Mouse (Mus musculus): ENCODE measurements around the gene Mpeg1. TPM values are rescaled to one million over a fixed set of nuclear protein-coding genes. Genes with fewer than 3 reads are reported as not detected.

Gene Mpeg1
- polyA plus RNA-seq, 1 experiment from 2014 or later, result 0.78 TPM

GRCm38 (mm10) chr19:12487511-12488204 lies 27.1 kb downstream of the Mpeg1 start:
- peak overlapping the region; percentile 97 for H3K27ac ChIP-seq
- H3K9ac ChIP-seq, result no peak overlapping the region
- H3K4me1 ChIP-seq (replicated peaks), result peaks cover 72% of the 10 kb centered on the region
- no peak overlapping the region for H3K4me2 ChIP-seq
- no peak overlapping the region for H3K4me3 ChIP-seq
- peaks cover 61% of the 10 kb centered on the region for H3K36me3 ChIP-seq
- H3K27me3 ChIP-seq, result no peaks in the 10 kb centered on the region
- no peaks in the 10 kb centered on the region for H3K9me3 ChIP-seq
- ATAC-seq (ENCODE audit: low FRiP score), result no peak
- WGBS, result 83% methylated on average over 12 of the region's 12 CpGs

- WGBS, result 9% methylated on average over 9 of the region's 9 CpGs
- no peaks in the 10 kb centered on the region for H3K9me3 ChIP-seq
- H3K27ac ChIP-seq, result peak overlapping the region; percentile 97
- H3K4me3 ChIP-seq, result no peak overlapping the region
- H3K4me1 ChIP-seq (replicated peaks), result peaks cover 76% of the 10 kb centered on the region
- peaks cover 53% of the 10 kb centered on the region for H3K36me3 ChIP-seq
- peak; percentile 10 for ATAC-seq (ENCODE audit: low FRiP score)
- H3K9ac ChIP-seq, result 0 out of 2 replicates have a peak overlapping the region, but pooled peaks have one; percentile 5
- H3K27me3 ChIP-seq, result no peaks in the 10 kb centered on the region
- H3K4me2 ChIP-seq, result peak overlapping the region; percentile 11; the same call in 1 of the 2 replicates
These were observed 27.8 kb downstream of the Mpeg1 start for GRCm38 (mm10) chr19:12488205-12488966.

- Histone ChIP-seq H3K9me3 (no peaks in the 10 kb centered on the region), H3K27me3 (no peaks in the 10 kb centered on the region), H3K4me2 (peak overlapping the region; percentile 11; the same call in 1 of the 2 replicates), H3K9ac (0 out of 2 replicates have a peak overlapping the region, but pooled peaks have one; percentile 5), H3K4me3 (no peak overlapping the region), H3K4me1 (replicated peaks) (peaks cover 80% of the 10 kb centered on the region), H3K27ac (peak overlapping the region; percentile 97), H3K36me3 (peaks cover 46% of the 10 kb centered on the region)
- 7% methylated on average over 8 of the region's 8 CpGs for WGBS
- peak; percentile 82 for ATAC-seq (ENCODE audit: low FRiP score)
These were observed 28.5 kb downstream of the Mpeg1 start for GRCm38 (mm10) chr19:12488969-12489674.

DNA sequence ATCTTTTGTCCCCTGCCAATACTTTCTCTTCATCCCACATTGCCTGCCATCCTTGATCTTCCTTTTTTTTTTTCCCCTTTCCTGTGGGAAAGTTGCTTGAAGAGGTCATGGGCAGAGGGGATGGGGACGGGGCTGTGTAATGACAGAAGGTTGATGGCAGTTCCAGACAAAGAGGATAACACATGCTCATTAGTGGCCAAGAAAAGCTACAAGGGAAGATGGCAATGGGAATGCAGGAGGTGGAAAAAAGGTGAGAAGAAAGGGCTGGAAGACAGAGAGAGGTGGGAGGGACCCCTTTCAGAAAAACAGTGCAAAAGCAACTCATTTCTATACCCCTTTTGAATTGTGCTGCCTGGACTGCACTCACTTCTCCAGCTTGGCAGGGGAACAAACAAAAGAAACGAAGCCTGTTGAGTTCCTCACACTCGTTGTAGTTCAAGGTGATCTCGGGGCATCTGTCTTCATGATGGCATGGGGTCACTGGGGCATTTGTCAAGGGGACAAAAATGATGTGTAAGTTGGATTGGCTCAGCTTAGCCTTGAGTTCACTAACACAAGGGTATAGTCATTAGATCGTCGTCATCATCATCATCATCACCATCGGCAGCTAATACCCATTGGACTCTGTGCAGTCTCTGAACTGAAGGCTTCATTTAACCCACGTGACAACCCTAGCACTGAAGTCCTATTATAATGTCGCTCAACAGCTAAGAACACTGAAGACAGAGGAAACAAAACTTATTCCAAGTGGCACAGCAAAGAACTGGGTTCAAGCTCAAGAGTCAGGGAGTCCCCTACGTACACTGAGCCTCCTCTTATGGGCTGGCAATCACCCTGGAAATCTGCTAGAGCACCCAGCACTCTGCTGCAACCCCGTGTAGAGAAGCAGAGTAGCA lies 29.3 kb downstream of the Mpeg1 start:
- Histone ChIP-seq H3K9me3 (no peaks in the 10 kb centered on the region), H3K27ac (peak overlapping the region; percentile 97), H3K4me1 (replicated peaks) (peaks cover 84% of the 10 kb centered on the region), H3K4me2 (0 out of 2 replicates have a peak overlapping the region, but pooled peaks have one; percentile 13), H3K27me3 (no peaks in the 10 kb centered on the region), H3K9ac (no peak overlapping the region), H3K4me3 (no peak overlapping the region), H3K36me3 (peaks cover 39% of the 10 kb centered on the region)
- 16% methylated on average over 11 of the region's 11 CpGs for WGBS
- ATAC-seq (ENCODE audit: low FRiP score), result peak; percentile 34

GRCm38 (mm10) chr19:12491636-12492035 lies 31.1 kb downstream of the Mpeg1 start:
- WGBS, result 83% methylated on average over 7 of the region's 7 CpGs
- no peaks in the 10 kb centered on the region for H3K27me3 ChIP-seq
- peaks cover 93% of the 10 kb centered on the region for H3K4me1 ChIP-seq (replicated peaks)
- H3K4me3 ChIP-seq, result no peak overlapping the region
- no peaks in the 10 kb centered on the region for H3K9me3 ChIP-seq
- 0 out of 2 replicates have a peak overlapping the region, but pooled peaks have one; percentile 20 for H3K9ac ChIP-seq
- H3K4me2 ChIP-seq, result no peak overlapping the region
- peak overlapping the region; percentile 97 for H3K27ac ChIP-seq
- H3K36me3 ChIP-seq, result peaks cover 23% of the 10 kb centered on the region
- ATAC-seq (ENCODE audit: low FRiP score), result no peak

DNA sequence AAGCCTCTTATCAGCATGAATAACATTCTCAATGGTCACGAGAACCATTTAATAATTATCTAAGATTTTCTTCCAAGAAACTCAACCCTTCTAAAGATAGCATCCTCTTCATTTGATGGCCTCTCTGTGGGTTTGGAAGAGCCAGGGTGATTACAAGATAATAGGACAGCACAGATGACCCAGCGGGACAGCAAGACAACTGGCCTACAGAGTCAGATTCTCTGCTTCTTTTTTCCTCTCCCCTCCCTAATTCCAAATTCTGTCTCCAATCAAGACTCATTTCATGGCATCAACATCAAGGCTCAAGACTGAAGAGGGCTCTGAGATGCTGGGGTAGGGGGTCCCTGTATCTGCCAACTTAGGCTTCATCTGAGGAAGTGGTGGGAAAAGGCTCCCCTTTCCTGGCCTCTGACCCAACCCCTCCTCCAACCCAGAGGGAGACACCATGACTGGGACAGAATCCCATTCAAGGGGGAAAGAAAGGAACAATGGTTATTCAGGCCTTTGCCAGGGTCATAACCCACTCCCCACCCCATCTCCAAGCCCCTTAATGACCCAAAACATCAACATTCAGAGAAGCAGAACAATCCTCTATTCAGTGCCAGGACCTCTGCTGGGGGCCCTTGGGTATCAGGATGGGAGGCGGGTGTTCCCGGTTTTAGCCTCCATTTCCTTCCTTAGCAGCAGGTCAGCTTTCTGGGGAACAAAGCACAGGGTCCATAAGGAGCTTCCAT lies 33.0 kb downstream of the Mpeg1 start:
- Histone ChIP-seq H3K4me3 (no peak overlapping the region), H3K27ac (peak overlapping the region; percentile 97), H3K27me3 (no peaks in the 10 kb centered on the region), H3K9me3 (no peaks in the 10 kb centered on the region), H3K36me3 (peaks cover 23% of the 10 kb centered on the region), H3K9ac (no peak overlapping the region), H3K4me1 (replicated peaks) (peaks cover 82% of the 10 kb centered on the region), H3K4me2 (peak overlapping the region; percentile 18)
- ATAC-seq (ENCODE audit: low FRiP score), result no peak
- 14% methylated on average over 4 of the region's 4 CpGs for WGBS

GRCm38 (mm10) chr19:12494187-12494458 lies 33.5 kb downstream of the Mpeg1 start:
- Histone ChIP-seq H3K36me3 (peaks cover 23% of the 10 kb centered on the region), H3K9ac (no peak overlapping the region), H3K27me3 (no peaks in the 10 kb centered on the region), H3K9me3 (no peaks in the 10 kb centered on the region), H3K4me1 (replicated peaks) (peaks cover 82% of the 10 kb centered on the region), H3K4me3 (no peak overlapping the region), H3K27ac (peak overlapping the region; percentile 97), H3K4me2 (peak overlapping the region; percentile 18)
- 9% methylated on average over 4 of the region's 4 CpGs for WGBS
- no peak for ATAC-seq (ENCODE audit: low FRiP score)

DNA sequence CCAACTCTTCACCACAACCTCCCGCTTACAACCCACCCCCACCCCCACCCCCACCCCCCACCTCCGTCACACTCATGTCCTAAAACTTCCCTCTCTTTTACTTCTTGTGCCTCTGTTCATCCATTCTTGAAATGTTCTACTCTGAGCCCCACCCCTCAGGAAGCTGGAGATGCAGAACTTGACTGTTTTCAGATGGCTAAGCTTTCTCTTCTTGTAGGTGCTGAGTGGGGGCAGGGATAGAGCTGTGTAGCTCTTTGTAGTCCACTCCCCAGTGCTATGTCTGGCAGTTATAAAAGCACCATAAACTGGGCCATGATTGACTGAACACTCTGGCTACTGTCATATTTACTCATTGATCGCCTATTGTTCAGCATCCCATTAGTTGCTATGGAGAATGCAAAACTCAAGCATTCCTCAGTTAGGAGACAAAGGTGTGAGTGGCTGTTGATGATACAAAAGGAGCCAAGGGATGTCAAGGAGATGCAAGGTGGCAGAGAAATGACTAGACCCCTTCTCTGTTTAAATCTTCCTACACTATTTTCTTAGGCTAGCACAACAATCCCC lies 34.5 kb downstream of the Mpeg1 start:
- H3K4me2 ChIP-seq, result peak overlapping the region; percentile 18
- 22% methylated on average over 3 of the region's 3 CpGs for WGBS
- no peaks in the 10 kb centered on the region for H3K27me3 ChIP-seq
- peaks cover 83% of the 10 kb centered on the region for H3K4me1 ChIP-seq (replicated peaks)
- H3K9me3 ChIP-seq, result no peaks in the 10 kb centered on the region
- no peak overlapping the region for H3K4me3 ChIP-seq
- H3K27ac ChIP-seq, result peak overlapping the region; percentile 97
- no peak for ATAC-seq (ENCODE audit: low FRiP score)
- H3K36me3 ChIP-seq, result peaks cover 23% of the 10 kb centered on the region
- no peak overlapping the region for H3K9ac ChIP-seq

DNA sequence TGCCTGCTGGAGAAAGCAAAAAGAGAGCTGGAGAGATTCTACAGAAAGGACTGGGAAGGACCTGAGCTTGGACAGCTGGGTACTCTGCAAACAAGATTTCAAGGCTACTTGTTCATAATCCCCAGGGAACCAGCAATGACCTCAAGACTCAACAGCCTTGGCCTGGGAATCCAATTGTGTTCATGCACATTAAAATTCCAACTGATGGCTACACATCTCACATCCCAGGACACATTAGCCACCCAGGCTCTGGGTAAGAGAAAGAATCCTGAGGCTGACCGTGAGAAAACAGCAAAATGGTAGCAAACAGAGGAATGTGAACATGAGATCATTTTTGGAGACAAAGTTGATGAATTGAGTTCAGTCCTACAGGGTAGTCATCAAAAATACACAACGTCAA lies 35.7 kb downstream of the Mpeg1 start:
- Histone ChIP-seq H3K36me3 (peaks cover 12% of the 10 kb centered on the region), H3K27ac (peak overlapping the region; percentile 97), H3K4me1 (replicated peaks) (peaks cover 79% of the 10 kb centered on the region), H3K4me2 (no peak overlapping the region), H3K9ac (no peak overlapping the region), H3K4me3 (no peak overlapping the region), H3K9me3 (no peaks in the 10 kb centered on the region), H3K27me3 (no peaks in the 10 kb centered on the region)
- WGBS, result 54% methylated on average over 2 of the region's 2 CpGs
- ATAC-seq (ENCODE audit: low FRiP score), result no peak

GRCm38 (mm10) chr19:12497909-12498308 lies 37.3 kb downstream of the Mpeg1 start:
- 32% methylated on average over 2 of the region's 2 CpGs for WGBS
- Histone ChIP-seq H3K4me3 (peak overlapping the region; percentile 95; the same call in 1 of the 2 replicates), H3K4me2 (peak overlapping the region; percentile 75), H3K27ac (peak overlapping the region; percentile 97), H3K9ac (0 out of 2 replicates have a peak overlapping the region, but pooled peaks have one; percentile 99), H3K4me1 (replicated peaks) (peaks cover 63% of the 10 kb centered on the region), H3K9me3 (no peaks in the 10 kb centered on the region), H3K27me3 (no peaks in the 10 kb centered on the region), H3K36me3 (no peaks in the 10 kb centered on the region)
- ATAC-seq (ENCODE audit: low FRiP score), result no peak

DNA sequence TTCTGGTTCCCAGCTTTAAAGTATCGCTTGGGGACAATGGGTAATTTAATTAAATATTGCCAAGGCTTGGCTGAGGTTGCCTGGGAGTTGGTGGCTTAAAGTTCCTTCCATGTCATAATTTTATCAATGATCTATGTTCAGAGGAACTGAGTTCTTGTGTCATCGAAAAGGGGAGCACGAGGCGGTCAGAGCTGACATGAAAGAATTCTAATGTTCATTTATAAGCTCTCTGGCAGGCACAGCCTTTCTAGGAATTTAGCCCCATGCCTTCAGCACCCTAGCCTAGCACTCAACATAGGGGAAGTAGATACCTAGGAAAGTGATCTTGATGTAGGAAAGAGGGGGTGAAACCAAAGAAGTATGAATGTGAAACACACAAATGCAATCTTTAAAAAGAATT lies 37.7 kb downstream of the Mpeg1 start:
- peak overlapping the region; percentile 97 for H3K27ac ChIP-seq
- no peaks in the 10 kb centered on the region for H3K9me3 ChIP-seq
- WGBS, result 27% methylated on average over 4 of the region's 4 CpGs
- peak overlapping the region; percentile 95 for H3K4me3 ChIP-seq
- H3K4me2 ChIP-seq, result peak overlapping the region; percentile 75
- no peaks in the 10 kb centered on the region for H3K27me3 ChIP-seq
- peaks cover 61% of the 10 kb centered on the region for H3K4me1 ChIP-seq (replicated peaks)
- 0 out of 2 replicates have a peak overlapping the region, but pooled peaks have one; percentile 99 for H3K9ac ChIP-seq
- ATAC-seq (ENCODE audit: low FRiP score), result no peak
- no peaks in the 10 kb centered on the region for H3K36me3 ChIP-seq

Measured in hindbrain, embryonic 13.5 days (tissue).